Mouse (Mus musculus) R1 (cell line): ENCODE data around the gene Kctd17.

Experiments used
- DNase-seq: peaks from one replicate; pipeline ENCODE4 v3.0.0-alpha.2; 2018; ENCODE audit warnings: low read depth, low spot score

Kctd17 gene

DNA sequence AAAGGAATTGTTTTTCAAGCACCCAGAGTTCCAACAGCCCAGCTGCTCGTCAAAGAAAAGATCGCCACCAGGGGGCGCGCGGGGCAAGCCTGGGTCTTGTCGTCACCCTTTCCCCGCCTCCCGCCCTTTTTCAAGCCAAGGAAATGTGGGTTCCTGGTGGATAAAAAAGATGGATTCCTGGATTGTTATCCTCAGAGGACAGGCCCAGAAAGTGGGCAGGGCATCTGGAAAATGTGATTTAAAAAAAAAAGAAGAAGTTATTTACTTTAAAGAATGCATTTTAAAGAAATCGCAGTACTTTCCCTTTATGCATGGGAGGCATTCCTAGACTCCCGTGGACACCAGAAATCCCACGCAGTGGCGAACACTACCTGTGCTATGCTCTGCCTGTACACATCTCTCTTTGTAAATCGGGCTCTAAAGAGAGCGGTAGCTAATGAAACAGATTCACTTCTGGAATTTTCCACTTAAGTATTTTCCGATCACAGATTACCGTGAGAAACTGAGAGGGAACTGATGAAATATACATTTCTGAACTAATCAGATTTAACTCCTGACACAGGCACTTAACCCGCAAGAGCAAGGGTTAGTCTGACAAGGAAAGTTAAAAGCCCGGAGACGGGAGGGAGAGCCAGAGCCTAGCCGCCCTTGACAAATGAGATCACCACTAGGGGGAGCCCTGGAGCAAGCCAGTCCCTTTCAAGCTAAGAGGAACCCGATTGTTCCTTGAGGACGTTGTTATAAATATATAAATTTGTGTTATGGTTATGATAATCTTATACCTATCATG, 19.6 kb downstream of the Kctd17 start:
- peak; percentile 91 for DNase-seq

DNA sequence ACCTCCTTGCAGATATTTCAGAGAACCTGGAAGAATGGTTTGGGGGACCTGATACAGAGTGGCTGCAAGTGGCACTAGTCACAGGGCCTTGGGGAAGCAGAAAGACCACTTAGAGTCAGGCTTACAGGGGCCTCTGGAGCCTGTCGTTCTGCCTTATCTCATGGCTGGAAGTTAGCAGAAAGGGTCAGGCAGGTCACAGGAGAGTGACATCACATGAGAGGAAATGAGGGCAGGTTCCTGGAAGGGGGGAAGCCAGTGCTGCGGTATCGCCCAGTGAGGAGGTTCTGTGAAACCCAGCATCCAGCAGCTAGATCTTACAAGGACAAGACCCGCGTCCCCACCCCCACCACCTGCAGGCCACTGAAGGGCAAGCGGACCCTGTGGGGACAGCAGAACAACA, 20.8 kb downstream of the Kctd17 start:
- no peak for DNase-seq

DNA sequence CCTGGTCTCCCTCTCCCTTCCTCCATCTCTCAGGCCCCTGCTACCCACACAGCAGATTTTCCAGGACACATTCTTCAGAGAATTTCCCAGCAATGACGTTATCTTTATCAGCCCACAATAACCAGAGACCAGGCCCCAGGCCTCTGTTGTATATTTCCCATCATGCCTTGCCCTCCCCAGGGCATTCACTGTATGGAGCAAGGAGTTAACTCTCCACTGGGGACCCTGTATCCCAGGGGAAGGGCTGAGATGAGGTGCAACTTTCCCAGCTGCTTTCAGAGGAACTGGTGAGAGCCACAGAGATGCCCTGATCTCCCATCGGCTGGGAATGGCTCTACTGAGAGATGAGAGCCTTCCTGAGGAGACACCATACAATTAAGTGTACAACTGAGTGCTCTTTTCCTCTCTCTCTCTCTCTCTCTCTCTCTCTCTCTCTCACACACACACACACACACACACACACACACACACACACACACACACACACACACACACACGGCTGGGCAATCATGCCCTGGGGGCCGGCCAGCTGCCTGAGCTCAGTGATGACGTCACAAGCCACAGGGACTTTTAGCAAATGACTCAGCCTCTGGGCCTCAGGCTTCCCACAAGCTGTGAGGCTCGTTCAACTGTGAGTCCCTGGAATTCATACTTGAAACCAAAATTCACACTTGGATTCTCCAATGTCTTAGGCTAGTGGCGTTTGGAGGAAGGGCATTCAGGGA, 21.5 kb downstream of the Kctd17 start:
- DNase-seq: peak; percentile 31

DNA sequence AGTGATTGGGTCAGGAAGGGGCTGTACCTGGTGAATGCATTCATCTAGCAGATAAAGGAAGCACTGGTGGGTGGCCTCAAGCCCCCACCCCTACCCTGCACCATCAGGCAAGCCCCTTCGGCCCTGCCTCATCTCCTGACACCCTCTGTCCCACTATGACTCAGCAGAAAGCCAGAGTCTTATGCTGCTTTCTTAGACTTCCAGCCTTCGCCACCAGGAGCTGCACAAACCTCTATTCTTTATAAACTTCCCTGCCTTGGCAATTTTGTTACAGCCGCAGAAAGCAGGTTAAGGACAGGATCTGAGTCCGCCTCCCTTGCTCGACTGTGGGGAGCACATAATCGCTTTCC, 22.0 kb downstream of the Kctd17 start:
- peak; percentile 92 for DNase-seq

DNA sequence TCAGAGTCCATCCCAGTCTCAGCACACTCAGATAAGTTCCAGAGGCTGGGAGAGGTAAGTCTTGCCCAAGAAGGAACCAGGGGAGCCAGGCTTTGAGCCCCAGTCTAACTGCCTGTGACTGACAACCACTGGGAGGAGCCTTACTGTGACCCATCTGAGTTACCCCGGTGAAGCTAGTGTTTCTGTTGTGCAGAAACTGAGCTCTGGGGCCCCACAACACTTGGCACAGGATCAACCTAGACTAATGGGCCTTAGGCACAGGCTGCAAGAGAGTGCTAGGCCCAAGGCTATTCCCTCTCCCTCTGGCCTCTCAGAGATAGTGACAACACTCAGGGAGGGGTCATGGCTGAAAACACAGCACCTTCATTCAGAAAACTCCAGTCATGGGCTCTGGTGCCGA, 22.8 kb downstream of the Kctd17 start:
- no peak for DNase-seq

DNA sequence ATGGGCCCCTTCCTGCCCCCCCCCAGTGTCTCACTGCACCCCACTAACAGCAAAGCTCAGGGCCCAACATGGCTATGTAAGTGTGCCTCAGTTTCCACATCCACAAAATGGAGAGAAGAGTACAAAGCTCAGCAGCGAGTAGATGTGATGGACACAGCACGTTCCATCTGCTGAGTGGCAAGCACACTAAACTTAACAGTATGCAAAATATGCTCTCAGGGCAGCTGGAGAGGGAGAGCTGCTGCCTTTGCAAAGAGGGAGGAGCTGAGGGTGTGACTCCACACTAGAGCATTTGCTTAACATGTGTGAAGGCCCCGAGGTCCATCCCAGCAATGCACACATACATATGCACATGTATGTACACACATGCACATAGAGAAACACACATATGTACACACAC, 24.6 kb downstream of the Kctd17 start:
- DNase-seq: no peak

DNA sequence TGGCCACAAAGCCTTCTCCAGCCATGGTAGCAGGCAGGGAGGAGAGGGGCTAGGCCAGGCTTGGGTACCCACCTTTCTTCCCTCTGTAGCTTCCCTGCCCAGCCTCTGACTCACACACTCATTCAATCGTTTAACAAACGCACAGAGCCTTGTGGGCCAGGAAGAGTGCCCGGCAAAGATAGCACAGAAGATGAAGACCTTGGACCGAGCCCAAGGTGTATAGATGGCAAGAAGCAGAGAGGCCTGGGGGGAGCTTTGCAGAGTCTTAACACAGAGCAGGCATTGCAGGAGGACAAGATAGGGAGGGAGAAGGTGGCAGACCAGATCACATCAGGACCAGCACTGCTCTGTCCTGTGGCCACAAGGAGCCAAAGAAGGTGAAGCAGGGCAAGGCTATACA, 26.8 kb downstream of the Kctd17 start:
- DNase-seq: no peak

DNA sequence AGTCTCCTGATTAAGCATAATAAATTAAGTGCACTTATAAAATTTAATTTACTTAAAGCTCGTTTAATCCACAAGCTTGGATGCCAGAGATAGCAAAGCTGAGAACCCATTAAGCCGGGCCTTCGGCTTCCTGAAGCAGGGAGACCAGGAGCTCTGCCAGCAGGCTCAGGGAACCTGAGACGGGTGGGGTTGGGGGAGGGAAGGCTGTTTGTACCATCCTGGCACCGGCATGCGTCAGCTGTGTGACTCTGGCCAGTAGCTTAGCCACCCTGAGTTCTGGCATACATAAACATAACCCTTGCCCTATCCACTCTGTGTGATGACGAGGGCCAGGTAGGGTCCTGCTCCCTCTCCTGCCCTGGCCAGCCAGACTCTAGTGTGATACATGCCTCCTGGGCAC, 27.7 kb downstream of the Kctd17 start:
- DNase-seq: no peak

DNA sequence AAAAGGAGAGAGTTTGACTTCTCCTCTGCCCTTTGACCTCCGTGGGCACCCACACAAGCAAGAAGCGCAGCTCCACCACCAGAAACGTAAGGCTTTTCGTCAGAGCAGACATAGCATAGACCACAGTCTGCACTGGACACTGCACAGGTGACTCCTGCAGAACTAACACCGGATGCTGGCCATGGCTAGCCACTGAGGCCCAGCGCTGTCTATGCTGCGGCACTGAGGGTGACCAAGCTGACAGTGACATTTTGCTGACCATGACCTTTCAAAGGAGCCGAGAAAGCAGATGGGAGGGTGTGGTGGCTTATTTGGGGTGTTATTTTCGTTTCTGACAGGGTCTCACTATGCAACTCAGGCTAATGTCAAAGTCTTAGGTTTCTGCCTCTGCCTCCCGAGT, 28.8 kb downstream of the Kctd17 start:
- no peak for DNase-seq

DNA sequence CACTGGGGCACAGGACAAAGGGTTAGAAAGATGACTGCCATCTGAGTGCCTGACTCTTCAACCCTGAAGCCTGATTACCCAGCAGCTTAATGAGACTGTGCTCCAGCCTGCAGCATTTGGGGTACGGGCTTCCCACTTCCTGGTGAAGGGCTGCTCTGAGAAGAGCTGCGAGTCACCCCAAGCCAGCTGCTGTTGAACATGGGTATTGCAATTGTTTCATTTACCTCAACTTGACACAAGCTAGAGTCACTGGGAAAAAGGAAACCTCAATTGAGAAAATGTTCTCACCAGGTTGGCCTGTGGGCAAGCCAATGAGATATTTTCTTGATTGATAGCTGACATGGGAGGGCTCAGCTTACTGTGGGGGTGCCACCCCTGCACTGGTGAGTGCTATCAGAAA, 34.6 kb downstream of the Kctd17 start:
- no peak for DNase-seq

DNA sequence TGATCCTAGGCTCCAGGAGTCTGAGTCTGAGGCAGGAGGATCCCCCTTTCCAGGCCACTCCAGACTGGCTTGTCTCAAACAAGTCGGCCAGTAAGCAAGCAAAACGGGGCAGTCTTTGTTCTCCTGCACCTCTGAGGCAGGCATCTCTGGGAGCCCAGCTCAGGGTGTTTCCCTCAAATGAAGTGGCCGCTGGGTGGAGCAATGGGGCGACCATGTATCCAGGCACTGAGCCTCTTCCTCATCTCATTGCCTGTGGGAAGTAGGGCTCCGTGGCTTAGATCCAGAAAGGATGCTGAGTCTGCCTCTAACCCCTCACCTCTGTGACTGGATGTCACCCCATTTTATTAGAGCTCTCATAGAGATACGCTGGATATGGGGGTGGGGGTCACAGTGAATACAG, 38.4 kb downstream of the Kctd17 start:
- no peak for DNase-seq

DNA sequence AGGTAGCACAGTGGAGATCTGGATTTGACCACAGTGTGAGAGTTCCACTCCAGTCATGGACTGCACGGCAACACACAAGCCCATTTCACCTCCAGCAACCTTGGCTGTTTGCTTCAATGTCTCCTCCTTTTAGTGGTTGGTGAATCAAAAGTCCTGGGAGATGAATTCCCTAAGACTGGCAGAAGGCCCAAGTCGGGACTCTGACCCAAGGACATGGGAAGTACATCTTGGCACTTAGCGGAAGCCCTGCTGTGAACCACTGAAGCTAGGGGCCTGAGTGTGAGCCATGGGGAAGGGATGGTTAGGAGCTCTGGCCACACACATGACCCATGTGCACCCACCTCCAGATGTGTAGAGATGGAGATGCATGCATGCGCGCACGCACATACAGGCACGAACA, 39.2 kb downstream of the Kctd17 start:
- DNase-seq: no peak

DNA sequence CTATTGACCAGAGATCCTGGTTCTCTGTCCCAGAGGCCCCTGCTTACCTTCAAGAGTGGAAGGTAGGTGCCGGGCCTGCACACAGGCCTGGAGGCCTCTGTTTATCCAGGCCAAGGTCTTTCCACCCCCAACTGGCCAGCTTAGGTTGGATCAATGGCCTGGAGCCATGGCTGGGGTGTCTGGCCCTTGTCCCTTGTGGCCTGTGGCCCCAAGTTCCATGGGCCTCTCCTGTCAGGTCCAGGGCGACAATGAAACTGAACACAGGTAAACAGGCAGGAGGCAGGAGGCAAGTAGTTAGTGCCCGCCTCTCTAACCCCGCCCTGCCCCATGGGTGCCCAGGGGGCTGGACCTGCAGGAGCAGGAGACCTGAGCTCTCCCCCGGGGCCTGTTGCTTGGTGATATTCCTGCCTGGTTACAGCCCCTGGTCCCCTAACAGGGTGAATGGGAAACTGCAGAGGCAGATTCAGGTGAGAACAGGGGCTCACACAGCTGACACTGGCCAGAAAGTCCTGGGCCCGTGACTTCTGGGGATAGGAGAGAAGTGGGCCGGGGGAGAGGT, 40.1 kb downstream of the Kctd17 start, which contains the start of gene Tmprss6:
Tmprss6 (minus strand) TSS at position 256 of the 559 bp plus-strand sequence.
- DNase-seq: no peak

DNA sequence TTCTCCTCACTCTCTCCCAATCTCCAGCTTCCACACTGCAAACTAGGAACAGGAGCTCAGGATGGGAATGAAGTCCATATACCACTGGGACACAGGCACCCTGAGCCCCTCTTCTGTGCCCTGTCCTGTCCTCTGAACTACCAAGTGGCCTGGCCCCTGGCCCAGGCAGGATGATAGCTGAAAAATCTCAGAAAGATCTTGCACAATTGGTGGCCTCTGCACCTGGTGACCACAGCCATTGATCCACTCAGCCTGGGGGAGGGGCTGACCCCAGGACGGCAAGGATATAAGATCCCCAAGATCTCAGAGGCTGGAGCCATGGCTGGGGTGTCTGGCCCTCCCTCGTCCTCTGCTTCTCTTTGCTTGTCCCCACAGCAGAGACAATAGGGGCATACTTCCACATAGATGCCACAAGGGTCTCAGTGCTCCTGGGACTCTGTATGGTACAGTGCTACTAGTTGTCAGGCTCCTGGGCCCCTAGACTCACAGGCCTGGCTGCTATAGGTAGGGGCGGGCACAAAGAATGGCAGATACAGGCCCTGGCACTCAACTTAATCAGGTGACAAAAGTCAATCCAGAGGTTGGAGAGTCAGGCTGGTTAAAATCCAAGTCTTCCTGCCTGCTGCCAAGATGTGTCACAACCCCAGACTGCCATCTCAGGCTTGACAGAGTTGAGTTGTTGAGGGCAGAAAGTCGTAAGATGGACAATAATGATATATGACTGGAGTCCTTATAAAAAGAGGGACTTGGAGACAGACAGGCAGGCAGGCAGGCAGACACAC, 42.3 kb downstream of the Kctd17 start:
- no peak for DNase-seq

DNA sequence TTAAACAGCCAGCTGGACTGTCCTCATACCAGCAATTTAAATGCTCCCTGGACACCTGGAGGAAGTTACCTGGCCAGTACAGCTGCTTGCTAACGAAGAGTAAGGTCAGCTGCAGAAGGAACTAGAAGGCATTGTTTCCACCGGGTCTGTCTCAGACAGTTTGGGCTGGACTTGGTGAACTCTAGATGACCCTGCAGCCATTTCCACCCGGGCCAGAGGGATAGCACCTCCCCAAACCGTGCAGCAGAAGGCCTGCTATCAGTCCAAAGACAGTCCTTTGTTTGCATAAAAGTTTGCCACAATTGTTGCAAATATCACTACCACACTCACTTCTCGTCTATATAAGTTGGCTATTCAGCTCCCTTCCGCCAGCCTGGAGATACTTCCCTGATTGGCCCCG, 43.5 kb downstream of the Kctd17 start:
- DNase-seq: no peak

DNA sequence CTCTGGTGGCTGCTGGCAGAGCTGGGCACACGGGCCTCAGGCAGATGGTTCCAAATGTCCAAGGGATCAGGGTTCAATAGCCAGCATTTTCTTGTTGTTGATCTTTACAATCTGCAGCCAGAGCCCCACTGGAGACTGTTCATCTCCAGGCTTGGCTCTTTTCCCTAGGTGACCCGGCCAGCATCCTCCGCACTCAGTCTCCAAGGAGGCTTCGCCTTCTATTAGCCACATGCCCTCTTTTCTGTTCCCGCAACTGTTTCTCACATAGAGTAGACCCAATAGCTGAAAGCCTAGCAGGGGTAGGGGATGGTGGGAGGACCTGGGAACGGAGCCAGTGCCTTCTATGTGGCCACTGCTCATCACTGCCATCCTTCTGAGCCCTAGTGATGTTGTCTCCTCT, 45.1 kb downstream of the Kctd17 start:
- no peak for DNase-seq

DNA sequence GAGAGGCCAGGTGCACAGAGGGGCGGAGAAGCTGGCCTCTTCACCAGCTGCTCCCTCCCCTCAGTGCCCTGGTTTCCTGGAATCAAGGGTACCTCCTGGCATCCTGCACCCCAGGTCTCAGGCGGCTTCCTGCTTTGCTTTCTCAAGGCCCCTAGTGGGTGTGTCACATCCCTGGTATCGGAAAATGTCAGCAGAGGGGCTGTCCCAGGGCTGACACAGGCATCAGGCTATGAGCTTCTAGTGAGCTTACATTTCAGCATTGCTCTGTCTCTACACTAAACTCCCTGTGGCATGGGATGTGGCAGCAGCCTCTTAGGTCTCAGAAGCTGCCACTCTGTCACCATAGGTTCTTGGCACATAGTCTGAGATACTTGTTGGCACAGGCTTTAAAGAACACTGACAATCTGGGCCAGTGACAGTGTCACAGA, 47.3 kb downstream of the Kctd17 start:
- DNase-seq: no peak

DNA sequence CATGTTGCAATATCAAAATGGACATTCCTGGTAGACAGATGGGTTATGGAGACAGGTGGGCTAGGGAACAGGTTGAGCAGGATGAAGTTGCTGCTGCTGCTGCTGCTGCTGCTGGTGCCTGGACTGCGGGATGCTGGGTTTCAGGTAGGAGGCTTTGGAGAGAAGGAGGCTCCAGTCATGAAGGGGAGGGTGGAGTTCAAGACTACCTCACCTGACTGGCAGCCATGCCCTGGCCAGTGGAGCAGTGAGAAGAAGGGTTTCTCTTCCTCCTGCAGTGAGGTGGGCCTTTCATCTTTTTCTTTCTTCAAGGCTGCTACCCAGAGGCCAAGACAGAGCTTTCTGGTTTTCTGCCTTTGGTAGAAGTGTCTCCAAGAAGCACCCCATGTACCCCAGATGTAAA, 48.5 kb downstream of the Kctd17 start:
- no peak for DNase-seq

DNA sequence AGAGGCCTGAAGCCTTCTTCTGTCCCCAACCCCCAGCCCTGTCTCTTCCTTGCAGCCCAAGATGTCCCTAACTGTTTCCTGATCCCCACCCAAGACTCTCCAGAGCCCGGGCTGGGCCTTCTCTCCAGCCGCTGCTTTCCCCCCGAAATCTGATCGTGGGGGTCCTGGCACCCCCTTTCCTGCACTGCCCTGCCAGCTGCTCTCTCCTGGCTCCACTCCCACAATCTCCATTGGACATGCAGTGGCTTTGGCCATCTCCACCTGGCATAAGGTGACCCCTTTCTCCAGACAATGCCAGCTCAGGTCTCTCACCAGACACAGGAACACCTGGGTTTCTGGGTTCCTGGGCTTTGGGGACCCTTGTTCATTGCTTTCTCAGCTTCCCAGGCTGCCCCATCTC, 49.7 kb downstream of the Kctd17 start:
- DNase-seq: no peak

DNA sequence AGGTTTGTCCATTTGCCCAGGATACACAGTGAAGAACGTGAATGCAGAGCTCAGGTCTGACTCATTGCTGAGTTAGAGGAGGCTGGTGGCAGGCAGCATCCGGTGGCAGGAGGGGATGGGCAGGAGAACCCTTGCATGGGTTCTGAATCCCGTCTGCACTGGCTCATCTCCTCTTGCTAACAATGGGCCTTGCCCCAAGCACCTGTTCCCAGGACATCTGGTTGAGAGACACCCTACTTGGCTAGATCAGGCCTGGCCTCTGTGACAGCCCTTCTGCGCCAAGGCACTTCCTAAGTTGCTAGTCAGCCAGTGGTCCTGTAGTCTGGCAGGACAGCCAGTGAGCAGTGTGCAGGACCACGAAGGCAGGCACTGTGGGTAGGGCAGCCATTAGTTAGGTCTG, 51.1 kb downstream of the Kctd17 start:
- no peak for DNase-seq

DNA sequence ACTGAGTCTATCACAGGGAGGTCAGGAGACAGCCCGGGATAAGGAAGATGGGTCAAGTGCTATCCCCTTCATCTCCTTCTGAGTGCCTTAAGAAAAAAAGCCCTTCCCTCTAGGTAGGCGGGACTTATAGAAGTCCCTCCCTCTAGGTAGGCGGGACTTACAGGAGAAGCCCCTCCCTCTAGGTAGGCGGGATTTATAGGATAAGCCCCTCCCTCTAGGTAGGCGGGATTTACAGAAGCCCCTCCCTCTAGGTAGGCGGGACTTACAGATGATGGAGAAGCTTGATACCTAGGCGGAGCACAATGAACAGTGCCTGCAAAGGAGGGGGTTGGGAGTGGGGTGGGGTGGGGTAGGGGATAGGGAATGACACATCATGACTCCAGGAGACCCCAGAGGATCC, 51.7 kb downstream of the Kctd17 start:
- DNase-seq: peak; percentile 59

DNA sequence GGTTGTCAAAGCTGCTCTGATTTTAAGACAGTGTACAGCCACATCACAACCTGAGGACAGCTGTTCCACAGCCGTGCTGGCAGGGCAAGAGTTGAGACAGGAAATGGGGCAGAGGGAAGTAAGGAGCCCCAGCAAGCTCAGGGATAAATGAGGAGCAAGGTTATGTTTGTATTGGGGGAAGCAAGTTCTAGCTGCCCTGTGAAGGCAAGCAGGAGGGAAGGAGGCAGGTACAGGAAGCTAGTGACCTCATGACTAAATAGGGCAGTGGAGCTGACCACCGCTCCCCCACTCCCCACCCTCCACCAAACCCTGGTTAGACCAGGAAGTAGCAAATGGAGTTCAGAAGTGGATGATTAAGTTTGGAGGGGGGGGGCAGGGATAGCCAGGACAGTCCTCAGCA, 52.6 kb downstream of the Kctd17 start:
- DNase-seq: no peak
